Mouse (Mus musculus) erythroblast, embryonic 14.5 days (primary cell): Measurements from ENCODE around the gene Styxl1.

Experiments used
- GATA1 ChIP-seq: IDR thresholded peaks from 2 replicates; pipeline ENCODE4 v1.6.1; 2012; ENCODE audit warnings: low read length, inconsistent platforms, mixed read lengths
- TAL1 ChIP-seq: IDR thresholded peaks from 3 replicates; pipeline ENCODE4 v1.6.1; 2012; ENCODE audit warnings: low read length, inconsistent platforms, mixed read lengths

DNA sequence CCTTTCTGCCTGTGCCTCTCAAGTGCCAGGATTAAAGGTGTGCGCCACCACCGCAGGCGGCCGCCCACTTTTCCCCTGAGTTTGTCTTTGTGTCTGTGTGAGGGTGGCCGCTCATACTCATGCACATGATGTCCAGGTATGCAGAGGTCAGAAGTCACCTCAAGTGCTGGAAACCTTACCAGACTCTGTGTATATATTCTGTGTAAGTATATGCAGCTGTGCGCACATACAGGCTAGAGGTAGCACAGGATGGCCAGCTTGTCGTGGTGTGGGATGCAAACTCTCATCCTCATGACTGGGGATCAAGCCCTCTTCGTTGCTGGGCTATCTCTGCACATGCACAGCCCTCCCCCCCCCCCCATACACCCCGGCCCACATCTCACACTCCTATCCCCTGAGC lies 50.3 kb downstream of the Styxl1 start:
- TF ChIP-seq TAL1 (no peak), GATA1 (no peak)
